Mouse (Mus musculus): ENCODE results near the gene Slc25a33.

DNA sequence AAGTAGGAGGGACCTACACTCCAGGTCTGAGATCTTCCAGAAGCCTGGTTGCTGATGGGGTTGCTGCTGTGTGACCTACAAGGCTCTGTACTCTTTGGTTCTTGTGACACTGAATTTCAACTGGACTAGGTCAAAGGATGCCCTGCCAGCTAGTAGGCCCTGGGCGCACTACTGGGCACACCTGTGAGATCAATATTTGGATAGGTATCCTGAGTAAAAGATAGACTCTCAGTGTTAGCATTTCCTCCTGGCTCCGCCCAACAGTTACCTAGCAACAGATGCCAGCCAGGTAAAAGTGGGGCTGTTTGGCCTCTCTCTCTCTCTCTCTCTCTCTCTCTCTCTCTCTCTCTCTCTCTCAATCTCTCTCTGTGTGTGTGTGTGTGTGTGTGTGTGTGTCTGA, 16.9 kb upstream of the Slc25a33 start:
- no peak for TF ChIP-seq CTCF (IDR thresholded peaks at IDR 0.05)
- TF ChIP-seq POLR2A (IDR thresholded peaks at IDR 0.05; ENCODE audit: insufficient read depth, low read depth, low read length) = no peak
